Mouse (Mus musculus): ENCODE data around the gene Tom1. TPM values are rescaled to one million over a fixed set of nuclear protein-coding genes. Genes with fewer than 3 reads are reported as not detected.

Gene Tom1
- polyA plus RNA-seq, 1 experiment from 2014 or later: 36.5 TPM

DNA sequence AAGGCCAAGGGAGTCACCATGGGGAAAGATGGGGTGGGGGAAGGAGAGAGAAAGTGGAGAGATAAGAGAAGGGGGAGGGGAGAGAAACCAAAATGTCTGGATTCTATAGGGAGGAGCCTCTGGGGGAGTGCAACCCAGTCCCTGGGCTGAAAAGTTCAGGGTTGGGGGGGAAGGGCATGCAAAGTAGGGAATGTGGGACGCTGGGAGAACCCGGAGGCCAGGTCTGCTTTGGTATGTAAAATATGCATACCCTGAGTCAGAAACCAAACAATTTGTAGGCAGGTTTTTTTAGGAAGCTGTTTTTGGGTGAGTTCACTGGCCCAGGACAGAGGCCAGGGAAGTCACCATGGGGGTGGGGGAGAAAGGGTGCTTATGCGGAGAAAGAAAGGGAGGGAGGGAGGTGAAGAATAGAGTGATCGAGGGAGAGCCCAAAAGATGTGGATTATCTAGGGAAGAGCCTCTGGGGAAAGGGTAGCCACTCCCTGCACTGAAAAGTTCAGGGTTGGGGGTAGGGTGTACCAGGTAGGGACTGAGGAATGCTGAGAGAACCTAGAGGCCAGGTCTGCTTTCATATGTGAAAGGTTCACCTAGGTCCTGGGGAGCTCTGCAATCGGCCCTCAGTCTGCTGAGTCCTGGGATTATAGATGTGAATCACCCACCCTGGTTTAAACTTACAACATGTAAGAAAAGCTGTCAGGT lies 15.1 kb upstream of the Tom1 start:
- no peak overlapping the region for H3K27ac ChIP-seq
- peaks cover 5% of the 10 kb centered on the region; the same call in 1 of the 2 replicates for H3K4me1 ChIP-seq
- WGBS: 28% methylated on average over 5 of the region's 5 CpGs
- H3K9me3 ChIP-seq (replicated peaks): no peaks in the 10 kb centered on the region
- H3K4me3 ChIP-seq: no peak overlapping the region
- H3K27me3 ChIP-seq (ENCODE audit: low read depth, poor library complexity, severe bottlenecking): no peaks in the 10 kb centered on the region
- DNase-seq (ENCODE audit: low spot score): no peak
- H3K36me3 ChIP-seq: peaks cover 85% of the 10 kb centered on the region

DNA sequence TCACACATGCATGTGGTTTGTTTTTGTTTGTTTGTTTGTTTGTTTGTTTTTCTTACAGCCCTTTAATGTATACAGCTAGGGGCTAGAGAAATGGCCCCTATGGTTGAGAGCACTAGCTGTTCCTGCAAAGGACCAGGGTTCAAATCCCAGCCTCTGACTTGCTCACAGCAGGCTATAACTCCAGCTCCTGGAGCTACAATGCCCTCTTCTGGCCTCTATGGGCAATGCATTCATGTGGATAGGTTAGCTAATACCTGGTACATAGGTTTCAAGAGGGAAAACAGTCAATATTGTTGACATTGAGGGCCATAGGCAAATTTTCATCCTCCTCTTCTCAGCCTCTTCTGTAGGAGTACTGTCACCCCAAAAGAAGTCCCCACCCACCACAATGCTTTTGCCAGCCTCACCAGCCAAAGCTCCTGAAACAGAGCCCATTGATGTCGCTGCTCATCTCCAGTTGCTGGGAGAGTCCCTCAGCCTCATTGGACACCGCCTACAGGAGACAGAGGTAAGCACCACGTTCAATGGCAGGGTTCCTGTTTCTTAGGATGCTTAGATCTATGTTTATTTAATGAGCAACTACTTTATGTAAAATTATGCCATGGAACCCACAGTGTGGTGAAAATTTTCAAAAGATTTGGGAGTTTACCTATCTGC lies 9.7 kb upstream of the Tom1 start:
- no peak for DNase-seq (ENCODE audit: low spot score)
- H3K27me3 ChIP-seq (ENCODE audit: low read depth, poor library complexity, severe bottlenecking): no peaks in the 10 kb centered on the region
- peaks cover 96% of the 10 kb centered on the region for H3K36me3 ChIP-seq
- 86% methylated on average over 3 of the region's 3 CpGs for WGBS
- H3K4me1 ChIP-seq: no peaks in the 10 kb centered on the region
- no peak overlapping the region for H3K27ac ChIP-seq
- H3K4me3 ChIP-seq: no peak overlapping the region
- H3K9me3 ChIP-seq (replicated peaks): no peaks in the 10 kb centered on the region

- no peaks in the 10 kb centered on the region for H3K4me1 ChIP-seq
- DNase-seq (ENCODE audit: low spot score): no peak
- H3K27me3 ChIP-seq (ENCODE audit: low read depth, poor library complexity, severe bottlenecking): no peaks in the 10 kb centered on the region
- no peak overlapping the region for H3K27ac ChIP-seq
- WGBS: 94% methylated on average over 4 of the region's 4 CpGs
- no peaks in the 10 kb centered on the region for H3K9me3 ChIP-seq (replicated peaks)
- peaks cover 96% of the 10 kb centered on the region for H3K36me3 ChIP-seq
- H3K4me3 ChIP-seq: no peak overlapping the region
Observed at GRCm38 (mm10) chr8:75025809-75026208, 7.7 kb upstream of the Tom1 start.

DNA sequence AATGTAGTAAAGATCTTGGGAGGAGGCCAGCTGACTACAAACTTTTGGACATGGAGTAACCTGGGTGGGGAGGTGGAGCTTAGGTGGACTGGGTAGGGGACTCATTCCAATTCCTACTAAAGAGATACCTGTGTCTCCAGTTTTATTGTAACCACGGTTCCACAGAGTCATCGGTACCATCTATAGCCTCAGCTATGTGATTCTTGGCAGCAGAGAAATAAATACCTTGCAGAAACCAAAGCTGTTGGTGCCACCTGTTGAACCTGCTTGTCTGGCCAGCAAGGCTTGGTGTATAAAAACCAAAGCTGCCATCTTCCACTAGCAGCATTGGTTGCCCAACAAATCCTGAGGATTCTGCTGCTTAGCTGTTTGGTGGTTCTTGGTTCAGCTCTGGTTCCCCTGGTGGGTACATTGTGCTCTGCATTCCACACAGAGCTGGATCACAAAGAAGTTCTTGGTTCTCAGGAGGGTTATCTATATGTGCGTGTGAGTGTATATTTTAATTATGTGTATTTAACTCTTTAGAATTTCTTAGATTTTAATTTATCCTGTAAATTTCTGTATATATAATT lies 3.0 kb upstream of the Tom1 start:
- DNase-seq (ENCODE audit: low spot score): no peak
- Histone ChIP-seq H3K27me3 (ENCODE audit: low read depth, poor library complexity, severe bottlenecking) (no peaks in the 10 kb centered on the region), H3K9me3 (replicated peaks) (no peaks in the 10 kb centered on the region), H3K27ac (no peak overlapping the region), H3K4me3 (no peak overlapping the region), H3K4me1 (peaks cover 16% of the 10 kb centered on the region), H3K36me3 (peaks cover 59% of the 10 kb centered on the region)
- 92% methylated on average over 3 of the region's 3 CpGs for WGBS

GRCm38 (mm10) chr8:75032961-75033360 lies 544 bp upstream of the Tom1 start:
- 65% methylated on average over 5 of the region's 5 CpGs for WGBS

DNA sequence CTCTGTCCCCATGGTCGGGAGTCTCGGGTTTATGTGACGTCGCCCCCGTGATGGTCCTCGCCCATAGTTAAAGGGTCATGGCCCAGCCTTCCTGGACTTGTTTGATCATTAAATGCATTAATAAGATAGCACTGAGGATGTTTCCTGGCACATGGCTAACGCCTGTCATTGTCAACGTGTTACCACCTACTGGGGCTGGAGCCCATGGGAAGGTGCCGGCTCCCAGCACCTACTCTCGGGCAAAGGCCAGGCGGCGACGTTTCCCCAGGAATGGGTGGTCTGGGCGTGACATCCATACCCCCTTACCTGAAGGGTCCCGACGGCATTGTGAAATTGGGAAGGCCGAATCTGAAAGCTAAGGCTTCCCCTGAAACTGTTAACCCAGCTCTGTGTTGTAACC lies 780 bp downstream of the Tom1 start:
- peak overlapping the region; percentile 86 for H3K27ac ChIP-seq

More at GRCm38 (mm10) chr8:75032961-75033360, 544 bp upstream of the Tom1 start:
- Histone ChIP-seq H3K27me3 (ENCODE audit: low read depth, poor library complexity, severe bottlenecking) (no peaks in the 10 kb centered on the region), H3K4me3 (peak overlapping the region; percentile 72), H3K9me3 (replicated peaks) (no peaks in the 10 kb centered on the region), H3K4me1 (peaks cover 16% of the 10 kb centered on the region), H3K27ac (peak overlapping the region; percentile 86; the same call in 1 of the 2 replicates), H3K36me3 (peaks cover 38% of the 10 kb centered on the region)
- DNase-seq (ENCODE audit: low spot score): no peak

DNA sequence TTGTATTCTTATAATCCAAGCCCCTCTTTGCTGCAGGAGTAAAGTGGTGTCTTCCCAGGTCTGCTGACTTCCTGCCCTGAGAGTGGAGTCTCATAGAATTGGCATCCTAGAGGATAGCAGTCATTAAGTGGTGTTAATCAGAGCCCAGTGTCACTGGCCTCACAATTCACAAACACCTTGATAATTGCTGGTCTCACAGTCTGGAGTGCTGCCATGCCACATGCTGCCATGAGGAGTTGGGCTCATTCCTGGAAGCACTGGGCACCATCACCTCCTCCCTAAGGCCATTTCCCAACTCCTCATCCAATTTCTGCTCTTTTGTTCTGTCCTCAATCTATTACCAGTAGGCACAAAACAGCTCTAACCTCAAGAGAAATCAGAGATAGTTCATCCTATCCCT lies 2.1 kb downstream of the Tom1 start:
- Histone ChIP-seq H3K9me3 (replicated peaks) (no peaks in the 10 kb centered on the region), H3K36me3 (peaks cover 14% of the 10 kb centered on the region), H3K27ac (no peak overlapping the region), H3K27me3 (ENCODE audit: low read depth, poor library complexity, severe bottlenecking) (no peaks in the 10 kb centered on the region), H3K4me1 (peaks cover 21% of the 10 kb centered on the region), H3K4me3 (no peak overlapping the region)
- DNase-seq (ENCODE audit: low spot score): no peak

More for the DNA sequence above, 780 bp downstream of the Tom1 start:
- peak overlapping the region; percentile 72 for H3K4me3 ChIP-seq
- H3K27me3 ChIP-seq (ENCODE audit: low read depth, poor library complexity, severe bottlenecking): no peaks in the 10 kb centered on the region
- DNase-seq (ENCODE audit: low spot score): no peak
- no peaks in the 10 kb centered on the region for H3K9me3 ChIP-seq (replicated peaks)
- peaks cover 25% of the 10 kb centered on the region for H3K36me3 ChIP-seq
- peaks cover 21% of the 10 kb centered on the region for H3K4me1 ChIP-seq
- 3% methylated on average over 17 of the region's 17 CpGs for WGBS

DNA sequence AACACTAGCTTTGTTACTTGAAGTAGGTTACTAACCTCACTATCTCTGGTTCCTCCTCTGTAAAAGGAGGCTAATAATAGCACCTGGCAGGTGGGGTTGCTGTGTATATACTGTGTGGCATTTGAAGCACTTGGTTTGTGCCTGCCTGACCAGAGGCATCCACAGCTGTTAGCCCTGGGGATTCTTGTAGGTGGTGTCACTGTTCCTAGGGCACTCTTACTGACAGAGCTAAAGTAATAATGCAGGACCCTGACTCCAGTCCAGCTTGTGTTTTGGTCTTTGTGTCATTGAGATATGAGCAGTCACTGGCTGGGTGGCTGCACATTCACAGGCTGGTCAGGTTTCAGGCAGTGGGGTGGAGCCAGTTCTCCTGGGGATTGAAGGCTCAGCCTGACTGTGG lies 5.0 kb downstream of the Tom1 start:
- Histone ChIP-seq H3K27ac (no peak overlapping the region), H3K9me3 (replicated peaks) (no peaks in the 10 kb centered on the region), H3K4me3 (no peak overlapping the region), H3K4me1 (peaks cover 15% of the 10 kb centered on the region), H3K36me3 (peaks cover 3% of the 10 kb centered on the region; the same call in 1 of the 2 replicates), H3K27me3 (ENCODE audit: low read depth, poor library complexity, severe bottlenecking) (no peaks in the 10 kb centered on the region)
- no peak for DNase-seq (ENCODE audit: low spot score)

DNA sequence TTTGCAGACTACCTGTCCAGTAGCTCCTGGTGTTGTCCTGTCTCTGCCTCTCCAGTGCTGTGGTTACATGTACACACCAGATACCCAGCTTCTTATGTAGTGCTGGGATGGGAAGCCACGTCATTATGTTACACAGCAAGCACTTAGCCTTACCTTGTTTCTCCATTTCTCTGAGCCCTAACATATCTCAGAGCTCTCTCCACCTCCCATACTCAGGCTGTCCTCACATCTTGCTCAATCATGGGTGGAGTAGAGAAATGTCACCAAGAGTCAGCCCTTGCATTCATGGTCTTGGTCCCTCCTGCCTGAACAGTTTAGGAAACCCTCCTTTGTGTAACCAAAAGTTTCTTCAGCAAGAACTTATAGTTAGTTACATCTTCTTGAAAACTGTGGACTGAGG lies 6.2 kb downstream of the Tom1 start:
- DNase-seq (ENCODE audit: low spot score): no peak
- H3K27ac ChIP-seq: no peak overlapping the region
- no peaks in the 10 kb centered on the region for H3K9me3 ChIP-seq (replicated peaks)
- 93% methylated on average over 1 of the region's 1 CpGs for WGBS
- peaks cover 3% of the 10 kb centered on the region; the same call in 1 of the 2 replicates for H3K36me3 ChIP-seq
- H3K27me3 ChIP-seq (ENCODE audit: low read depth, poor library complexity, severe bottlenecking): no peaks in the 10 kb centered on the region
- H3K4me3 ChIP-seq: no peak overlapping the region
- H3K4me1 ChIP-seq: peaks cover 9% of the 10 kb centered on the region; the same call in 1 of the 2 replicates

DNA sequence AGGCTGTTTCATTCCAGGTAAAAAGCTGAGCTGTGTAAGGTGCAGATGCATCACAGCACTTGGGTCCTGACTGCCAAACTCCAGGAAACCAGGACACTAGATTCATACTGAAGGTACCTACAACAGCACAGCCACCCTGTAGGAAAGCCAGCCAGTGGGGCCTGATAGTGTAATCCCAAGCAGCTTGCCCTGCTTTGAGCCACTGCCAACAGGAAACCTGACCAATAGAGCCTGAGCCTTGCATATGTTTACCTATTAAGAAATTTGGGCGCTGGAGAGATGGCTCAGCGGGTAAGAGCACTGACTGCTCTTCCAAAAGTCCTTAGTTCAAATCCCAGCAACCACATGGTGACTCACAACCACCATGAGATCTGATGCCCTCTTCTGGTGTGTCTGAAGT lies 8.7 kb downstream of the Tom1 start:
- H3K9me3 ChIP-seq (replicated peaks): no peaks in the 10 kb centered on the region
- no peak overlapping the region for H3K4me3 ChIP-seq
- peaks cover 5% of the 10 kb centered on the region; the same call in 1 of the 2 replicates for H3K4me1 ChIP-seq
- DNase-seq (ENCODE audit: low spot score): no peak
- no peaks in the 10 kb centered on the region for H3K36me3 ChIP-seq
- 86% methylated on average over 2 of the region's 2 CpGs for WGBS
- H3K27me3 ChIP-seq (ENCODE audit: low read depth, poor library complexity, severe bottlenecking): no peaks in the 10 kb centered on the region
- H3K27ac ChIP-seq: no peak overlapping the region

GRCm38 (mm10) chr8:75042974-75043373 lies 9.5 kb downstream of the Tom1 start:
- H3K9me3 ChIP-seq (replicated peaks): no peaks in the 10 kb centered on the region
- H3K4me3 ChIP-seq: no peak overlapping the region
- WGBS: 88% methylated on average over 1 of the region's 1 CpGs
- H3K27me3 ChIP-seq (ENCODE audit: low read depth, poor library complexity, severe bottlenecking): no peaks in the 10 kb centered on the region
- no peak for DNase-seq (ENCODE audit: low spot score)
- peaks cover 5% of the 10 kb centered on the region; the same call in 1 of the 2 replicates for H3K4me1 ChIP-seq
- no peaks in the 10 kb centered on the region for H3K36me3 ChIP-seq
- no peak overlapping the region for H3K27ac ChIP-seq

- DNase-seq (ENCODE audit: low spot score): no peak
- no peak overlapping the region for H3K4me3 ChIP-seq
- H3K9me3 ChIP-seq (replicated peaks): no peaks in the 10 kb centered on the region
- no peak overlapping the region for H3K27ac ChIP-seq
- 91% methylated on average over 1 of the region's 1 CpGs for WGBS
- no peaks in the 10 kb centered on the region for H3K4me1 ChIP-seq
- H3K36me3 ChIP-seq: peaks cover 3% of the 10 kb centered on the region; the same call in 1 of the 2 replicates
- no peaks in the 10 kb centered on the region for H3K27me3 ChIP-seq (ENCODE audit: low read depth, poor library complexity, severe bottlenecking)
Observed at GRCm38 (mm10) chr8:75046303-75046702, 12.8 kb downstream of the Tom1 start.

DNA sequence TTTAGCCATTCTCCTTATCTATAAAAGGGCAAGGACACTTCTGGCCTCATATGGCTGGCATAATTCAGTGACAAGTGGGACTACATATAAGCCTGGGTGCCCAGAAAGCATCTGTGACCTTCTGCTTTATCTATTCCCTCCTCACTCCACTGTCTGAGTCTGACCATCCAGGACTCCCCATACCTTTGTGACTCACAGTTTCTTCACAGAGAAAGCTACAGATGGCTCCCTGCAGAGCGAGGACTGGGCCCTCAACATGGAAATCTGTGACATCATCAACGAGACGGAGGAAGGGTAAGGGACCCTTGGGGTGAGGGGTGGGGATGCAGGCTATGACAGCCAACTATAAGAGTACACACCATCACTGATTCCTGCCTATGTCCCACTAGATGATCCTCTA lies 14.3 kb downstream of the Tom1 start:
- Histone ChIP-seq H3K27me3 (ENCODE audit: low read depth, poor library complexity, severe bottlenecking) (no peaks in the 10 kb centered on the region), H3K27ac (no peak overlapping the region), H3K4me1 (no peaks in the 10 kb centered on the region), H3K9me3 (replicated peaks) (no peaks in the 10 kb centered on the region), H3K4me3 (no peak overlapping the region), H3K36me3 (peaks cover 5% of the 10 kb centered on the region; the same call in 1 of the 2 replicates)
- DNase-seq (ENCODE audit: low spot score): no peak
- WGBS: 85% methylated on average over 3 of the region's 3 CpGs
